Mouse (Mus musculus): ENCODE measurements around the gene Borcs7.

Borcs7 gene

DNA sequence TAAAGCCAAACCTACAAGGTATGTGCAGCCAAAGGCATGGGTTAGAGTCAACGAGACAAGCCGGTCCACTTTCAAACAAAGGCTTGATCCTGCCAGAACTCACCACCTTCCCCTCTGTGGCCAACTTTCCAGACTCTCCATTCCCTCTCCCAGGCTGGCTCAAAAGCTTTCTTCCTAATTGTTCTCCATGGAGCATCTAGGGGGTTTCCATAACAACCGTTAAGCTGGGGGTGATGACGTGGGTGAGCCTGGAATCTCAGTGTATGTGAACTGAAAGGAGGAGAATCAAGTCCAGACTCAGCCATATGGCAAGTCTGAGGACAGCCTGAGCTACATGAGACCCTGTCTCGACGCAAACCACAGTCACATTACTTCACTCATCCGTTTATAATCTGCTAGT is 24.2 kb upstream of the Borcs7 start:
- DNase-seq = no peak

GRCm38 (mm10) chr19:46667300-46667699 is 22.4 kb upstream of the Borcs7 start:
- DNase-seq = no peak

DNA sequence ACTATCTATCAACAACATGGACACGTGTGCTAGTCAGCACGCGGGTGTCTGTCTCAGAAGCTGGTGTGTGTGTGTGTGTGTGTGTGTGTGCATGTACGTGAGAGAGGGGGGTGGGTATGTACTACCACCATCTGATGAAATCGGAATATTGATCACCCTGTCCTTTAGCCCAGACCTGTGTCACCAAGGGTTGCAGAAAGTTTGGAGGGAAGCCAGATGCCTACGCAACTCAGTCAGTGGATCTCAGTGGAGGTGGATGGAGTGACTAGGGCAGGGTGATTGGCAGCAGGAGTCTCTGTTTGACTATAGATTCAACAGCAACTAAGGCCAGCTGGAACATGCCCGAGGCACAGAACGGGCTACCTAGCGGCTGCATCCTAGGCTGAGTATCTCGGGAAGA is 21.4 kb upstream of the Borcs7 start:
- no peak for DNase-seq

DNA sequence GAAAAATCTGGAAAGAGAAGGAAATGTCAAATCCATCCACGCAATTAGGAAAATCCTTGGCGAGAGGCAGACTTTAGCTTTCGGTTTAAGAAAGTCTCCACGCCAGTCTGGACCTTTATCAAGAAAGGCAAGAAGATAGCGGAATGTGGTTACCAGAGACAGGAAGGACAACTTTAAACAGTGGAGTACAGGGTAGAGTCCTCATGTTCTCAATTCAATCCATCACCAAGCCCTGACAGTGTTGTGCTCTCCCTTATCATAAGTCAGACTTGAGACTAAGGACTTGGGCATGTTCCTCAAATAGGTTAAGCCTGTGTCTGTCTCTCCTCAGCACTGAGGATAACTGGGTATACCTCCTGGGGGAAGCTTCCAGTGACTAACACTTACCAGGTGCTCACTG is 19.9 kb upstream of the Borcs7 start:
- no peak for DNase-seq

DNA sequence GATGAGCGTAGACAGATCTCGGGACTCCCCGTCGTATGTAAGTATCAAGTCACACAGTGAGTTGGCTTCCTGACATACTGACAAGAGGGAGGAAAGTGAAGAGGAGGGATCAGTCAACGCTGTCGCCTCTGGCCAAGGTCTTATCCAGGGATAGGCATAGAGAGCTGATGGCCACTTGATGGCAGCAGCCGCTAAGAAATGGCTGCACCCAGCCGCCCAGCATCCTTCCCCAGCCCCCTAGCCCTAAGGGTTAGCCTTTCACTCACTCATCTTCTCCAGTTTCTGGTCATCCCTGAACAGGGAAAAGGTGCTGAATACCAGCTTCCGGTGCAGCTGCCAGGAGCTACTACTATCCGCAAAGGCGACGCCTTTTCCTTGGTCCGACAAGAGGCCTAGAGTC is 19.0 kb upstream of the Borcs7 start:
- DNase-seq = peak; percentile 68

GRCm38 (mm10) chr19:46672766-46673418 is 16.8 kb upstream of the Borcs7 start, which contains the start of gene Cyp17a1:
TSS of gene Cyp17a1 (minus strand) at chr19:46673172.
- DNase-seq = no peak

GRCm38 (mm10) chr19:46675641-46676040 is 14.1 kb upstream of the Borcs7 start:
- DNase-seq = no peak

DNA sequence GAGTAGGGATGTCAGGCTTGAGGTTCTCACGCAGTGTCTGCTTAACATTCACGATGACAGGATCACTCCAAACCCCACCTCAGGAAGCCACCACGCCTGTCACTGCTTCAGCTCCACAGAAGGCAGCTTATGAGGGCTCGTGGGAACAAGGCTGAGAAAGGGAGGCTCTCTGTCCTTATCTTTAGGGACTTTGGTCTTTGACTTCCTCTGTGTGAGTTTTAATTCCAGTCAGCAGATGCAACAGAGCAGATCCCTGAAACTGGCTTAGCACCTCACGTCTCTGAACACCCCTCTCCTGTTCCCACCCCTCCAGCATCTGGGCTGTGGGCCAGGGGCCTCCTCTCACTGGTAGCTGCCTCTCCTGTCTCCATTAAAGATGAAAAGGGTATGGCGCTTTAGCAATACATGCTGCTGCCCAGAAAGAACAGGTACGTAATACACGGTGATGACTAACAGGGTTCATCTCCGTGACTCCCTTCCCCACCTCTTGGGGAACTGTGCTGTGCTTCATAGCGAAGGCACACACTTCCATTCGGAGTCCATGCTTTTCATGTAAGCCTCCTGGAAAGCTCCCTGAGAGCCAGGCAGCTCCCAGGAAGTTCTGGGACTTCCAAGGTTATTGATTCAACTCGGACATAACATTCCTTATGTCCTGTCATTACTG is 9.9 kb upstream of the Borcs7 start:
- no peak for DNase-seq

- no peak for DNase-seq
Measured at GRCm38 (mm10) chr19:46690387-46690786, 681 bp downstream of the Borcs7 start.

- DNase-seq = no peak
Measured at GRCm38 (mm10) chr19:46691078-46691477, 1.4 kb downstream of the Borcs7 start.

DNA sequence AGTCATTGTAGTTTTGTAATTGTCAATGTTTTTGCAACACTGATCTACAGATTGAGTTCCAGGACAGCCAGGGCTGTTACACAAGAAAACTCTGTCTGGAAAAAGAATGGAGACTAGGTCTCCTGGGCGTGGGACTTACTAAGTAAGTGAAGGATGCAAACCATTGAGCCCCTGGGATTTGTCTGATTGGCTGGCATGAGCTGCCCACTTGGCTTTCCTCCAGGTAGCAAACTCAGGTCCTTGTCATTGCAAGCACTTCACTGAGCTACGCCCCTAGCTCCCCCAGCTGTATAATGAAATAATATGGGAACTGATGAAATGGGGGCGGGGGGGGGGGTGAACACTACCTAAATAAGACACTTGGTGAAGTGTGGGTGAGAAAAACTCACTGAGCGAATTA is 3.4 kb downstream of the Borcs7 start:
- no peak for DNase-seq

DNA sequence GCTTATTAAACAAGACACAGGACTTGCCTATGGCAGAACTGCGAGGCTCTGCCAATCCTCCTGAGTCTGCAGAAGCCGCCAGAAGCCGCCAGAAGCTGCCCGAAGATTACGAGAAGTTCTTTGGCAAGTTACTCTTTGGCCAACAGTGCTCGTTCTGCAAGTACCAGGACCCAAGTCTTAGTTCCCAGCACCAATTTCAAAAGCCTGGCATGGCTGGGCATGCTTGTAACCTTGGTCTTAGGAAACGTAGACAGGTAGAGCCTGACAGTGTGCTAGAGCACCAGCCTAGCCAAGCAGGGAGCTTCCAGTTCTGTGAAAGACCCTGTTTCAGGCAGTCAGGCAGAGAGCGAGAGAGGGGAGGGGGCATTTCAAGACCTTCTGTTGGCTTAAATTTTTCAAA is 6.8 kb downstream of the Borcs7 start:
- DNase-seq = no peak

- no peak for DNase-seq
Measured at GRCm38 (mm10) chr19:46696943-46697342, 7.2 kb downstream of the Borcs7 start.

DNA sequence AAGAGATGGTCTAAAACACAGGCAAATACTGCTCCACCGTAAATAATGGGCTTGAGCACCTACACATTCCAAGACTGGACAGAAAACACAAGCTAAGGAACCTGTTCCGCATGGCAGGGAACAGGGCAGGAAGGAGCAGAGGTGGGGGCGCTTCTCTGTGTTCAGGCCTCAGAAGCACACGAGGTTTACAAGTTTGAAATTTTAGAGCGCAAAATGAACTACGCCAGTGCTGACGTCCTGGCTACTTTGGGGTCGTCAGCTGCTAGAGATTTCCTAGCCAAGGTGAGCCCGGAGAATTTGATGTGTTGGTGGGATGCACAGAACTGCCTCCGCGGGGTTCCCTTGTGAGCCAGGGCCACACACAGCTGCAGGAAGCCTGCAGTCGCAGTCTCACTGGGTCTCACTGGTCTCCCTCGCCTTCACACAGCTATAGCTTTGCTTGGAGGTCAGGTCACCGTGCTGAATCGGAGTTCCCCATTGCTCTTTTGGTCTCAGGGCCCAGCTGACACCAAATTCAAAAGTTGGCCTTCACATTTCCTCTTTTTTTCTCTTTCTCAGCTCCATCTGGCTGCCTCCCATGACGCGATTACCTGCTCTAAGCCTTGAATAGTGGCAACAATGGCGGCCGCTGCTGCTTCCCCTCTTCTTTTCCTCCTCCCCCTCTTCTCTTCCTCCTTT is 8.3 kb downstream of the Borcs7 start:
- DNase-seq = no peak

GRCm38 (mm10) chr19:46699011-46699481 is 9.3 kb downstream of the Borcs7 start:
- no peak for DNase-seq

- DNase-seq = no peak
Measured at GRCm38 (mm10) chr19:46701156-46701555, 11.4 kb downstream of the Borcs7 start.

DNA sequence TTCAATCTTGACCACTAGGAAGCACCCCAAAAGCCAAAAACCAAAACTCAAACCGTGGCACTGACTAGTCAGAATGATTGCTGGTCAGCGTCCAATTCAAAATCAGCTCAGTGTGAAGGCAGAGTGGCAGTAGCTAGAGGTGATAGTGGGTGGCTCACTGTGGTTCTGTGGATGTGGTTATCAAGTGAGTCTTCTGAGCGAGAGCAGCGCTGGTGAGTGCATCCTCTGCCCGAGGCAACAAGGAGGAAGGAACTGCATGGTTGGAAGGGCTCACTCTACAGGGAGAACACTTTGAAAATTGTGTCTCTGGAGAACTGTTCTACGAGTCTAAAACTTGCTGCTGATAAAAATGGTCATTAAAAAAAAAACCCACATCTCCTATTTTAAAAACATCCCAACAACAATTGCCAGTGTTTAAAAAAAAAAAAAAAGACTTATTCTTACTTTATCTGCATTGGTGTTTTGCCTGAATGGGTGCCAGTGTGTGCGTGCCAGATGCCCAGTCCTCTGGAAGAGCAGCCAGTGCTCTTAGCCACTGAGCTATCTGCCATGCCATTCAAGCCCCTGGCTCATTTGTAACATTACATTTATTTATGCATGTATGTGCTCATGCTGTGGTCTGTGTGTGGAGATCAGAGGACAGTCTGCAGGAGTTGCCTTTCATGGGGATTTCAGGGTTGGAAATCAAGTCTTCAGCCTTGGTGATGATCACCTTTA is 16.2 kb downstream of the Borcs7 start:
- DNase-seq = no peak

GRCm38 (mm10) chr19:46706540-46707295 is 17.0 kb downstream of the Borcs7 start:
- no peak for DNase-seq

- DNase-seq = peak; percentile 76
Measured at GRCm38 (mm10) chr19:46707296-46708151, 17.8 kb downstream of the Borcs7 start, which contains the start of gene As3mt. TSS of gene As3mt (plus strand) at chr19:46707458.

DNA sequence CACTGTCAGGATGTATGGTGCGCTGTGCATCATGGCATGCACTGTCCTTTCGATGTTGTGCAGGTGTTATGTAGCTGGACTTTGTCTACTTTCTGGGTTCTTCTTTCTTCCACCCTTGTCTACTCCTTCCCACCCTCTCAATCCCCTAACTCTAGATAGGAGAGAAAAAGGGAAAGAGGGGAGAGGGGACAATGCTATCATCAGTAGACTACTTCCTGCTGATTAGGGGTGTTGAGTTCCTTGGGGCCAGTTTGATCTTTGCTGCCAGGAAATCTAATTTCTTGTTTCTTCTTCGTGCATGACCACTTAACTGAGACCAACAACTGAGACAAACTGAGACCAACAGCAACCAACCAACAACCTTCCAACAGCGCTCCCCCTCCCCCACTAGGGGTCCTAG is 20.9 kb downstream of the Borcs7 start:
- no peak for DNase-seq

GRCm38 (mm10) chr19:46714234-46714633 is 24.5 kb downstream of the Borcs7 start:
- DNase-seq = no peak

DNA sequence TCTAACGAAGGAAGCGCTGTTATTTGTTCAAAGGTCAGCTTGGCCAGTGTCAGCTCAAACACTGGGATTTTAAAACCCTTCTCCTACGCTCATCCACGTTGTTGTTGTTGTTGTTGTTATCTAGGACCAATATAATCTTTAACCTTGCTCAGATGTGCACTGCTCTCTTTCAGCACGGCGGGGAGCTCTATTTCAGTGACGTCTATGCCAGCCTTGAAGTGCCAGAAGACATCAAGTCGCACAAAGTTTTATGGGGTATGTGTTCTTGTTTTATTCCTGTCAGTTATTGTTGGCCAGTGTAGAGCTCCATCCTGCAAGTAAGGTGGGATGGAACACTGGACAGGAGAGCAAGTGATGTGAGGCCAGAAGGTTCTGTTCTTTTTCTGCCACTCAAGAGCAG is 25.3 kb downstream of the Borcs7 start:
- DNase-seq = no peak
